Mouse (Mus musculus): Measurements from ENCODE around the gene Dennd5b. TPM values are rescaled to one million over a fixed set of nuclear protein-coding genes. Genes with fewer than 3 reads are reported as not detected.
A peak's percentile ranks its signal among the peaks of the same experiment; 100 is the strongest.

Gene Dennd5b
- total RNA-seq, 2 experiments from 2014 or later = 43.9 to 49.9 TPM

DNA sequence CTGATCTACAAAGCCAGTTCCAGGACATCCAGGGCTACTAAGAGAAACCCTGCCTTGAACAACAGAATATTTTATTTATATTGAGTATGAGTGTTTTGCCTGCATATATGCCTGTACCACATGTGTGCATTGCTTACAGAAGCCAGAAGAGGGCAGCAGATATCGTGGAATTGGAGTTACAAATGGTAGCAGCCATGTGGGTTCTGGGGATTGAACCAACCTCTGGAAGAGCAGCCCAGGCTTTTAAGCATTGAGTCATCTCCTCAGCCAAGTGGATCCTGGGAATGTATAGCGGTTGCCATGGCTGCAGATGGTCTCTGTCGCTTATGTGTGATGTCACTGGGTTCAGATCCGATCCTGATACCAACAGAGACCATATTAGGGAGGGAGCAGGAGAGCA lies 25.2 kb upstream of the Dennd5b start:
- DNase-seq (ENCODE audit: low spot score in 2 of 2) = peak; percentile 4 to 45
- TF ChIP-seq CTCF (conservative IDR thresholded peaks at IDR 0.05) = peak; percentile 75
- H3K4me3 ChIP-seq = no peak overlapping the region
- no peak overlapping the region for H3K27ac ChIP-seq

DNA sequence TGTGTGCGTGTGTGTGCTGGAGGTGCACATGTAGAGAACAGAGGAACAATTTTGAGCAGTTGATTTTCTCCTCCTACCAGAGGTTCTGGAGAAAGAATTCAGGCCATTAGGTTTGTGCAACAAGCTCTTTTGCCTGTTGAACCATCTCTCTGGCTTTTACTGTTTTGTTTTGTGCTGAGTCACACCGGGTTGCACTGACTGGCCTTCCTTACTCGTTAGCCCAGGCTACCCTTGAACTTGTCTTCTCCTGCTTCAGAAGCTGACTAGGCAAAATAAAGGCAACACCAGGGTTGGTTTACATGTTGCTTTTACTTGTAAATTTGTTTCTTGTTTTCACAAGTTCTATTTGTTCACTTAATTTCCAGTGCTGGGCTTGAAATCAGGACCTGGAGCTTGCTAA lies 21.6 kb upstream of the Dennd5b start:
- no peak overlapping the region for H3K27ac ChIP-seq
- no peak for DNase-seq (ENCODE audit: low spot score in 2 of 2)
- no peak overlapping the region for H3K4me3 ChIP-seq
- TF ChIP-seq CTCF (conservative IDR thresholded peaks at IDR 0.05) = no peak

- Histone ChIP-seq H3K4me3 (no peak overlapping the region), H3K27ac (no peak overlapping the region)
- DNase-seq (ENCODE audit: low spot score in 2 of 2) = peak; percentile 67 to 83
- TF ChIP-seq CTCF (conservative IDR thresholded peaks at IDR 0.05) = peak; percentile 88
Observed at GRCm38 (mm10) chr6:149119853-149120252, 18.4 kb upstream of the Dennd5b start.

- TF ChIP-seq CTCF (conservative IDR thresholded peaks at IDR 0.05) = peak; percentile 11; the same call in 1 of the 2 replicates
- Histone ChIP-seq H3K4me3 (no peak overlapping the region), H3K27ac (no peak overlapping the region)
- no peak for DNase-seq (ENCODE audit: low spot score in 2 of 2)
Observed at GRCm38 (mm10) chr6:149118935-149119334, 17.5 kb upstream of the Dennd5b start.

DNA sequence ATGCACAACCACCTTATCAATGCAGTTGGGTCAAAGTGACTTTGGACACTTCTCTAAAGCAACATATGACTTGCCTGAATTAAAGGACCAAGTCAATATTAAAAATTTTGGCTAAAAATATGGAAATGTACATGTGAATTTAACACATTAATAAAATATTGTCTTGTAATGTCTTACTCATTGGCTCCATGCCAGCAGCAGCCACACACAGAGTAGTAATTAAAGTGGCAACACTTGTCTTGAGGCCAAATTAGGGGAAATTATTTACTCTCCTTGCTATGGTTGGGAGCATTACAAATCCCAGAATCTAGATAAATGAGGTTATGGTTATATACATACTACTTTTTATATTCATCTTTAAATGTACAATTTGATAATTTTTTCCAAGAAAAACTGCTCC lies 15.5 kb upstream of the Dennd5b start:
- no peak for DNase-seq (ENCODE audit: low spot score in 2 of 2)
- no peak for TF ChIP-seq CTCF (conservative IDR thresholded peaks at IDR 0.05)
- Histone ChIP-seq H3K27ac (no peak overlapping the region), H3K4me3 (no peak overlapping the region)

GRCm38 (mm10) chr6:149108909-149109308 lies 7.4 kb upstream of the Dennd5b start:
- no peak overlapping the region for H3K27ac ChIP-seq
- DNase-seq (ENCODE audit: low spot score in 2 of 2) = no peak
- TF ChIP-seq CTCF (conservative IDR thresholded peaks at IDR 0.05) = no peak
- H3K4me3 ChIP-seq = no peak overlapping the region

DNA sequence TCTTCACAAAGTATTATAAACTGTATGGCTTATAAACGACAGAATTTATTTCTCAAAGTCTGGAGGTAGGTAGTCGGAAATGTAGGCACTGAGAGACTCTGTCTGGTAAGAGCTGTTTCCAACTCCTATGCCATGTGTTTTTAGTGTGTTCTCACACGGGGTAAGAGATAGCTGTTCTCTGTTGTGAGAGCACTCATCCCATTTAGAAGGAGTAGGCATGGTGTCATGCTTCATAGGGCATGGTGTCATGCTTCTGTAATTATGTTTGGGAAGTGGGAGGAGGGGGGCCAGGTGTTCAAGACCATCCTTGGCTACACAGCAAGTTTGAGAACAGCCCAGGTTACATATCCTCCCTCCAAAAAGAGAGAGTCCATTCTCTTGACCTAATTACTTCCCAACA lies 6.1 kb upstream of the Dennd5b start:
- no peak for TF ChIP-seq CTCF (conservative IDR thresholded peaks at IDR 0.05)
- no peak overlapping the region for H3K4me3 ChIP-seq
- no peak overlapping the region for H3K27ac ChIP-seq
- DNase-seq (ENCODE audit: low spot score in 2 of 2) = no peak

GRCm38 (mm10) chr6:149103451-149103850 lies 2.0 kb upstream of the Dennd5b start:
- no peak overlapping the region for H3K27ac ChIP-seq
- TF ChIP-seq CTCF (conservative IDR thresholded peaks at IDR 0.05) = no peak
- no peak overlapping the region for H3K4me3 ChIP-seq
- DNase-seq (ENCODE audit: low spot score in 2 of 2) = no peak

DNA sequence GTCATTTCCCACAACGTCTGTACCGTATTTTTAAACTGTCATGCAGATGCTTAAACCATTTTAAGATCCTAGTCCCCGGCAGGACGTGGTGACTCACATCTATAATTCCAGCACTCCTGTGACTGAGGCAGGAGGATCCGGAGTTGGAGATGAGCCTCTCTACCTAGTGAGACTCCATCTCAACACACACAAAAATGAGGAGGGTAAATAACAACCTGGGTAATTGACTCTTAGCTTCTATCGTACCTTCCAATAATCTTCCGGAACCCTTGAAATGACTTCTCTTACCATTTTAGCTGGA lies 413 bp upstream of the Dennd5b start:
- no peak for TF ChIP-seq CTCF (conservative IDR thresholded peaks at IDR 0.05)
- Histone ChIP-seq H3K27ac (peak overlapping the region; percentile 98), H3K4me3 (peak overlapping the region; percentile 92)
- DNase-seq (ENCODE audit: low spot score in 2 of 2) = no peak

DNA sequence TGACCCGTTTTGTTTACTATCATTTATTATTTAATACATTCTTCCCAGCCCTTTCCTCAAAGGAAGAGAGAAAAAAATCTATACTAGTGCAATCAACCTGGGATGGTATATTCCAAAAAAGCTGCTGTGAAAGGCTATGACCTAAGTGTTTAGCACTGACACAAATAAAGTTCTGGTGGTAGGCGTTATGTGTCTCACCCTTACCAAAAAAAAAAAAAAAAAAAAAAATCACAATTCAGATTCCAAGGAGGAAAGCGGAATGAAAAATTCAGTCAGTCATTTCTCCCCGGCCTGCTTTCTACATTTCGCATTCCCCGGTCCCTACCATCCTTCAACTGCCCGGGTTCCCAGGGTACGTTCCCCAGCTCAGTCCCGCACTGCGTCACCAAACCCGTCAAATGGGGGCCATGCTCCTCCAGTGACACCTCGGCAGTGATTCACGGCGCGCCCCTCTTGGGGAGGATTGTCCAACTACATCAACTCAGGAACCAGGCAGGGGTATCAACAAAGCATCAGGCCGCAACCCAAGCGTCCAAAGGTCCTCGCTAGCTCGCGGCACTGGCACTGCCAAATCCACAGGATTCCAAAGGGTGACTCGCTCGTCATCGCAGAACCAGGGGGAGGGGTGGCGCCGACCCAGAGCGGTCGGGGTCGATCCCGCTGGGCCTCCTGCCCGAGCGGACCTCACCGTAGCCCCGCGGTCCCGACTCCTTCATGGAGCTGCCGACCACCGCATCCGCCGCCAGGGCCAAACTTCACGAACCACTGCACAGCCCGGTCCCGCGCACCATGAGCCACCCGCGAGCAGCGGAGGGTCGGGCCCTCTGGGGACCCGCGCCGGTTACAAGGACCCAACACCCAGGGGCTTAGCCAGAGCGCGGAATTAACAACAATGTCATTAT lies 1.1 kb downstream of the Dennd5b start:
- H3K4me3 ChIP-seq = peak overlapping the region; percentile 92
- peak overlapping the region; percentile 98 for H3K27ac ChIP-seq
- peak; percentile 43 for TF ChIP-seq CTCF (conservative IDR thresholded peaks at IDR 0.05)
- DNase-seq (ENCODE audit: low spot score in 2 of 2) = peak; percentile 68 to 69

GRCm38 (mm10) chr6:149098993-149099392 lies 2.5 kb downstream of the Dennd5b start:
- H3K4me3 ChIP-seq = no peak overlapping the region
- TF ChIP-seq CTCF (conservative IDR thresholded peaks at IDR 0.05) = no peak

DNA sequence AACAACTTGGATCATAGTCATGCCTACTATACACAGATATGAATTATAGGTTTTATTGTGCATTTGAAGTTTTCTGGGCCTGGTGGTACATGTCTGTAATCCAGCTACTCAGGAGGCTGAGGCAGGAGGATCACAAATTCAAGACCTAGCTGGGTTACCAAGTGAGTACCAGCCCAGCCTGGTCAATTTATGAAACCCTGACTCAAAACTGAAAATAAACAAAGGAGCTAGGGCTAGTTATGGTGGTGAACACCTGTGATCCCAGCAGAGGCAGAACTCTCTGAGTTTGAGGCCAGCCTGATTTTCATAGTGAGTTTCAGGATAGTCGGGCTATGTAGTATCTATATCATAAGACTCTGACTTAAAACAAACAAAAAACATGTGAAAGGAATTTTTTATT lies 4.2 kb downstream of the Dennd5b start:
- H3K4me3 ChIP-seq = no peak overlapping the region
- TF ChIP-seq CTCF (conservative IDR thresholded peaks at IDR 0.05) = no peak
- H3K27ac ChIP-seq = no peak overlapping the region
- no peak for DNase-seq (ENCODE audit: low spot score in 2 of 2)

More at GRCm38 (mm10) chr6:149098993-149099392, 2.5 kb downstream of the Dennd5b start:
- no peak for DNase-seq (ENCODE audit: low spot score in 2 of 2)
- H3K27ac ChIP-seq = no peak overlapping the region

DNA sequence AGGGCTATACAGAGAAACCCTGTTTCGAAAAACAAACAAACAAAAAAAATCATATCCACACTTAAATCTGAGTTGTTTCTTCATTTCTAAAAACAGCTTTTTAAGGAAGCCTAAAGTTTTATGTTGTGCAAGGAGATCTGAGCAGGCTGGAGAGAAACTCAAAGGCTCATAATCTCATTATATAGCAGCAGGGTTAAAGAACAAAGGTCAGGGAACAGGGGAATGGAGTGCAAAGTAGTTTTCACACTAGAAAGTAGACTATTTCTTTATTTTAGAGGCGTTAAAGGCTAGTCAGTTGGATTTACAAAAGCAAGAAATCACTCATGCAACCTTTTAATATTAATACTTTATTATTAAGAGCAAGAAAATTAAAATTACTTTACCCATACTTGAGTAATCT lies 5.2 kb downstream of the Dennd5b start:
- TF ChIP-seq CTCF (conservative IDR thresholded peaks at IDR 0.05) = no peak
- H3K4me3 ChIP-seq = no peak overlapping the region
- DNase-seq (ENCODE audit: low spot score in 2 of 2) = no peak
- no peak overlapping the region for H3K27ac ChIP-seq

DNA sequence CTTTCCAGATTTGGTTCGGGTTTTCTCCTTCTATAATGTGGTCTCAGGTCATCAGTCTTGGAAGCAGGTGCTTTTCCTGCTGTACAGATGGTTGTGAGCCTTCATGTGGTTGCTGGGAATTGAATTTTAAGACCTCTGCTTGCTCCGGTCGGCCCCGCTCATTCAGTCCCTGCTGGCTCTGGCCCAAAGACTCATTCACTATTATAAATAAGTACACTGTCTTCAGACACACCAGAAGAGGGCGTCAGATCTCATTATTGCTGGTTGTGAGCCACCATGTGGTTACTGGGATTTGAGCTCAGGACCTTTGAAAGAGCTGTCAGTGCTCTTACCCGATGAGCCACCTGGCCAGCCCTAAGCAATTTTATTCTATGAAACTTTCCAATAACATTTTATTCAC lies 6.1 kb downstream of the Dennd5b start:
- TF ChIP-seq CTCF (conservative IDR thresholded peaks at IDR 0.05) = peak; percentile 54
- no peak overlapping the region for H3K27ac ChIP-seq
- no peak for DNase-seq (ENCODE audit: low spot score in 2 of 2)
- H3K4me3 ChIP-seq = no peak overlapping the region

Measured in layer of hippocampus, adult 2 months (tissue).